Mouse (Mus musculus) hematopoietic stem cell, adult 5-6 weeks (primary cell): ENCODE results near the gene Vmn2r4. TPM values are rescaled to one million over a fixed set of nuclear protein-coding genes. Genes with fewer than 3 reads are reported as not detected.
A peak's percentile ranks its signal among the peaks of the same experiment; 100 is the strongest.
"Not testable (repeated sequence)": the region's sequence is repeated elsewhere in the genome, so short reads cannot be mapped to it uniquely, and the experiment has no call there.

Experiments used
- ATAC-seq, 2 experiments: fragments of 125-278 bp in 1 of 2; replicated peaks in 1 of 2; 2 replicates each; pipeline ENCODE4 v1.8.0; 2016 to 2017; ENCODE audit warnings: inconsistent platforms in 2 of 2, mild to moderate bottlenecking in 2 of 2, moderate number of reproducible peaks in 2 of 2, low read depth in 1 of 2, moderate TSS enrichment in 1 of 2; ENCODE audit not compliant: low FRiP score in 2 of 2, poor library complexity in 2 of 2, severe bottlenecking in 2 of 2, insufficient read depth in 1 of 2, low TSS enrichment in 1 of 2
- total RNA-seq: library from RNA; stranded (forward); fragments of 172-1452, 232-1000 nt; gene quantifications from 2 replicates; pipeline ENCODE4 v1.2.3, GENCODE M21; 2017

The Vmn2r4 gene
- not detected in 2 replicates for total RNA-seq

- not testable (repeated sequence) for ATAC-seq
Measured at GRCm38 (mm10) chr3:64415268-64415667, at the start of gene Vmn2r4. Gene Vmn2r4, minus strand, starts transcription at chr3:64415368.

DNA sequence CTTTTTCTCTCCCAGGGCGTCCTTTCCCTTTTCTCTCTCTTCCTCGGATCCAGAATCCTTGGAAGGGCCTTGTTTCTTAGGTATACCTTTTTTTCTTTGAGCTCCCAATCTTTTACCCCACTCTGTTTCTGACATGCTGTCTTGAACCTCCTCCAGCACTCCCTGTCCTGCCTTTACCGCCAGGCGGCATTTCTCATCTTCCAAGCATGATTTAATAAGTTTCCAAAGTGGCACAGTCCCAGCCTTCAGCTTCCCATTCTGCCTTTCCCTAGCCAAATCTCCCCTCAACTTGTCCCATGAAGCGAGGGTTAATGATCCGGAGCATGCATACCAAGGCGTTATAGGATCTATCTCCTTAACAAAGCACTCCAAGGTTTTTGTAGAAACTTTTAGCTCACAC lies 19.1 kb upstream of the Vmn2r4 start:
- not testable (repeated sequence) for ATAC-seq

GRCm38 (mm10) chr3:64428117-64428798 lies 13.1 kb upstream of the Vmn2r4 start:
- not testable (repeated sequence) for ATAC-seq

DNA sequence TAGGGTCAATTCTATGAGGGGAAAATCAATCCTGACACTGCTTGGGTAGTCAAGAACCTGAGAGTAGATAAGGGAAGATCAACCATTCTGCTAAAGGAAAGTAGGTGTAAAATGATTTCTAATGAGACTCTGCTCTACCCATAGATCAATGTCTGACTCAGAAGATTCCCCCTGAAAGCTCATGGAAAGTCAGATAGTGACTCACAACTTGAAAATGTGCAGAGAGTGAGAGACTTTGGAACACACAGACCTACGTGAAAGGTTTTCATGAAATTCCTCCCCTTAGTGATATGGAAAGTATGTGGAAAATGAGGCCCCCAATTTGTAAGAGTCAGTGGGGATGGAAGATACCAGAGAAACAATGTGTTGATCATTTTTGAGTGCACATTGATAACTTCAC lies 7.0 kb upstream of the Vmn2r4 start:
- not testable (repeated sequence) for ATAC-seq

DNA sequence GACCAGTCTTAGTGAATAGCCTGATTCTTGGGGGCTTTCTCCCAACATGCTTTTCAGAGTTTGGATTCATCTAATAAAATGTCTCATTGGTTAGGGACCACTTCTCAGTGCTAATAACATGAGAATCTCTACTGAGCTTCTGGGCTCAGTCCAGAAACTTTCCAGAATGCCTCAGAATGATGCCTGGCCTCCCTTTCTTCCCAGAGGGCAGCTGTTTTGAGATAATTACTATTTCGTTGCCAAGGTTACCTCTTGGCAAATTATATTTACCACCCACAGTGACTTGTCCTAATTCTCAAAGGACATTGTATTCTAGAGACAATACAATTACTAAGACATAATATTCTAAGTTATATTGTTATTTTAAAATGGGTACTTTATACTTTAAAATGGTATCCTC lies 2.3 kb upstream of the Vmn2r4 start:
- not testable (repeated sequence) for ATAC-seq

DNA sequence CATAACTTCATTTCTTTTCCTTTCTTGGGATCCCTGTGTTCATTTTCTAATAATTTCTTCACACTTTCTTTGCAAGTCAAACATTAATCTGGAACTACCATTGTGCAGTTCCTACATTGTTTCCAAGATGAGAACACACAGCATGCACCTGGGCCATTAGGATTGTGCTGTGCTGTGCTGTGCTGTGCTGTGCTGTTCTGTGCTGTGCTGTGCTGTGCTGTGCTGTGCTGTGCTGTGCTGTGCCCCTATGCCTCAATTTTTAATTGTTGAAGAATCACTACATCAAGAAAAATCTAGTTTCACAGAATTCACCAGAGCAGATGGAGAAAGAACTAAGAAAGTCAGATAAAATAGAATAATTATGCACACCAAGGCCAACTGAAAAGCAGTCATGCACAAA lies 915 bp downstream of the Vmn2r4 start:
- ATAC-seq = peak; percentile 76 to 81; a peak in 3 of 4 replicates

DNA sequence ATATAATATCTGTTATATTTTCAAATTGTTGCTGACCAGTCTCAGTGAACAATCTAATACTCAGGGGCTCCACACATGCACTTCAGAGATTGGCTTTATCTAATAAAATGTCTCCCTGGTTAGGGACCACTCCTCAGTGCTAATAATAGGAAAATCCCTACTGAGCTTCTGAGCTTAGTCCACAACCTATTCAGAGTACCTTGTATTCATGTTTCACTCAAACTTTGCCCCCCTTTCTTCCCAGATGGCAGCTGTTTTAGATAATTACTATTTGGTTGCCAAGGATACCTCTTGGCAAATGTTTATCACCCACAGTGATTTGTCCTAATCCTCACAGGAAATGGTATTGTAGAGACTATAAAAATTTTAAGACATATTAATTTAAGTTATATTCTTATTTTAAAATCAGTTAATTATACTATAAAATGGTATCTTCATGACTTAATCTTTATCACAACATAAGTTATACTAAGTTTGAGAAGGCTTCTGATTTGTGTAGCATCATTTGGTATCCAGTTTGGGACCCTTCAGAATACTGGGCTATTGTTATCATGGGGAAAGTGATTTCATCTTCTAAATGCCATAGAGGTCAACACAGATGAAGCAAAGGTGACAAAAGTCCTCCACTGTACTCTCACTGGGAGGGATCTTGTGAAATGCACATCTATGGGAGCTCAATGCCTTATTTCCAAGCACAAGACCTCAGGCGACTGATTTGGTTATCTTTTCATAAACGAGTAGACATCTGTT lies 55.7 kb downstream of the Vmn2r4 start:
- ATAC-seq = no peak

Other genes starting within 250 kb of the Vmn2r4 start
- not detected in 2 replicates for gene Vmn2r3, start 125.7 kb downstream of the Vmn2r4 start, total RNA-seq
- not detected in 2 replicates for gene Vmn2r5, start 94.5 kb upstream of the Vmn2r4 start, total RNA-seq
- gene Vmn2r6, start 150.5 kb upstream of the Vmn2r4 start, total RNA-seq = not detected in 2 replicates